Mouse (Mus musculus): ENCODE measurements around the gene Cd47.

GRCm38 (mm10) chr16:49807419-49807841, 7.1 kb downstream of the Cd47 start:
- TF ChIP-seq CTCF (IDR thresholded peaks at IDR 0.05; ENCODE audit: control insufficient read depth, insufficient read depth, insufficient replicate concordance, low read depth, low read length) (no peak), POLR2A (IDR thresholded peaks at IDR 0.05; ENCODE audit: control insufficient read depth, low read depth, low read length) (no peak)

All from testis, adult 2 months (tissue).